Mouse (Mus musculus) cortical plate, adult 2 months (tissue): Measurements from ENCODE around the gene Slc38a3.

Experiments
- CTCF ChIP-seq: fragments of 200-500 bp; IDR thresholded peaks from 2 replicates; pipeline ENCODE4 v1.5.1; 2011; ENCODE audit warnings: mild to moderate bottlenecking, control low read depth, low read length; ENCODE audit not compliant: insufficient read depth; ENCODE audit errors: extremely low read depth
- POLR2A ChIP-seq: fragments of 200-500 bp; IDR thresholded peaks from 2 replicates; pipeline ENCODE4 v1.6.1; 2011; ENCODE audit warnings: mild to moderate bottlenecking, low read length, control low read depth; ENCODE audit not compliant: insufficient read depth; ENCODE audit errors: extremely low read depth

- TF ChIP-seq POLR2A (no peak), CTCF (no peak)
These were observed at the start of gene Slc38a3 for GRCm38 (mm10) chr9:107669480-107669945.
